Mouse (Mus musculus) Patski (cell line): Measurements from ENCODE around the gene Cpm. TPM values are rescaled to one million over a fixed set of nuclear protein-coding genes. Genes with fewer than 3 reads are reported as not detected.

Source experiments
- ATAC-seq: fragments of 100-300 bp; one replicate; pipeline ENCODE4 v1.8.0; 2021
- CTCF ChIA-PET: fragments of 350-600 bp; sonication (Branson Sonifier 250); formaldehyde crosslinking; loops from one replicate; lab custom pipeline; 2022; ENCODE audit warnings: inconsistent platforms; lab: Charles Lee
- POLR2A ChIA-PET: fragments of 350-600 bp; sonication (Branson Sonifier 250); formaldehyde crosslinking; loops from one replicate; lab custom pipeline; 2022; ENCODE audit warnings: antibody characterized with exemption, inconsistent platforms; lab: Charles Lee
- DNase-seq: peaks from one replicate; pipeline ENCODE4 v3.0.0-alpha.2; 2011; ENCODE audit warnings: low read depth, low spot score
- H3K27me3 ChIP-seq: fragments of 371-371 bp; one replicate; pipeline ENCODE4 v1.5.1; 2021
- CTCF ChIP-seq: fragments of 100-300 bp; IDR thresholded peaks from one replicate; pipeline ENCODE4 v1.5.1; 2021
- in situ Hi-C: fragments of 300-500 bp; cut with MboI; formaldehyde crosslinking; loops from 3 replicates; pipeline ENCODE4 v1.11.1; 2018; ENCODE audit warnings: low pct_unique_long_range_greater_than_20kb, mixed read lengths
- polyA plus RNA-seq: library from polyadenylated mRNA; unstranded; gene quantifications from one replicate; pipeline ENCODE4 v1.2.3, GENCODE M21; 2021

Cpm gene
- polyA plus RNA-seq, 1 experiment from 2014 or later, result 1.4 TPM

GRCm38 (mm10) chr10:117602325-117603129 is 26.8 kb upstream of the Cpm start:
- H3K27me3 ChIP-seq, result no peaks in the 10 kb centered on the region
- no peak for DNase-seq
- in situ Hi-C loops, result no loop called here
- TF ChIP-seq CTCF, result no peak
- CTCF ChIA-PET, result no interaction called here
- POLR2A ChIA-PET, result no interaction called here
- ATAC-seq, result no peak

- H3K27me3 ChIP-seq, result no peaks in the 10 kb centered on the region
- no peak for ATAC-seq
- in situ Hi-C loops, result no loop called here
- POLR2A ChIA-PET, result no interaction called here
- TF ChIP-seq CTCF, result no peak
- CTCF ChIA-PET, result no interaction called here
- no peak for DNase-seq
Observed at GRCm38 (mm10) chr10:117603130-117603833, 26.0 kb upstream of the Cpm start.

- ChIA-PET POLR2A (no interaction called here), CTCF (no interaction called here)
- DNase-seq (no peak), ATAC-seq (no peak)
- in situ Hi-C loops, result no loop called here
- H3K27me3 ChIP-seq, result no peaks in the 10 kb centered on the region
- no peak for TF ChIP-seq CTCF
Observed at GRCm38 (mm10) chr10:117603834-117604623, 25.3 kb upstream of the Cpm start.

- ATAC-seq (no peak), DNase-seq (no peak)
- in situ Hi-C loops, result no loop called here
- H3K27me3 ChIP-seq, result no peaks in the 10 kb centered on the region
- TF ChIP-seq CTCF, result no peak
- ChIA-PET CTCF (no interaction called here), POLR2A (no interaction called here)
Observed at GRCm38 (mm10) chr10:117604624-117605282, 24.5 kb upstream of the Cpm start.

GRCm38 (mm10) chr10:117605283-117606243 is 23.7 kb upstream of the Cpm start:
- ChIA-PET POLR2A (no interaction called here), CTCF (no interaction called here)
- in situ Hi-C loops, result no loop called here
- ATAC-seq (no peak), DNase-seq (no peak)
- TF ChIP-seq CTCF, result no peak
- H3K27me3 ChIP-seq, result no peaks in the 10 kb centered on the region

GRCm38 (mm10) chr10:117606423-117606822 is 22.9 kb upstream of the Cpm start:
- ATAC-seq (no peak), DNase-seq (no peak)
- CTCF ChIA-PET, result no interaction called here
- in situ Hi-C loops, result no loop called here
- no peaks in the 10 kb centered on the region for H3K27me3 ChIP-seq
- POLR2A ChIA-PET, result no interaction called here
- no peak for TF ChIP-seq CTCF

GRCm38 (mm10) chr10:117607051-117607803 is 22.1 kb upstream of the Cpm start:
- ATAC-seq (no peak), DNase-seq (no peak)
- in situ Hi-C loops, result no loop called here
- no peaks in the 10 kb centered on the region for H3K27me3 ChIP-seq
- CTCF ChIA-PET, result no interaction called here
- POLR2A ChIA-PET, result no interaction called here
- TF ChIP-seq CTCF, result no peak

GRCm38 (mm10) chr10:117607804-117608279 is 21.5 kb upstream of the Cpm start:
- ATAC-seq, result no peak
- ChIA-PET POLR2A (no interaction called here), CTCF (no interaction called here)
- in situ Hi-C loops, result no loop called here
- no peak for TF ChIP-seq CTCF
- H3K27me3 ChIP-seq, result no peaks in the 10 kb centered on the region
- DNase-seq, result no peak

- ChIA-PET CTCF (no interaction called here), POLR2A (no interaction called here)
- ATAC-seq (no peak), DNase-seq (no peak)
- no peaks in the 10 kb centered on the region for H3K27me3 ChIP-seq
- no peak for TF ChIP-seq CTCF
- in situ Hi-C loops, result no loop called here
Observed at GRCm38 (mm10) chr10:117608487-117608886, 20.8 kb upstream of the Cpm start.
